Mouse (Mus musculus) cerebellum, postnatal 25 days (tissue): ENCODE data around the gene Tex16.

ENCODE experiments used
- DNase-seq, 2 experiments: peaks; one replicate each; pipeline ENCODE4 v3.0.0; 2021; ENCODE audit warnings: mixed read lengths in 2 of 2

Tex16 gene

GRCm38 (mm10) chrX:112010707-112011106, at the start of gene Tex16:
Gene Tex16, plus strand, starts transcription at chrX:112011007.
- no peak for DNase-seq

- no peak for DNase-seq
These were observed 11.1 kb upstream of the Tex16 start for GRCm38 (mm10) chrX:111999661-112000060.
